Mouse (Mus musculus): ENCODE measurements around the gene Spaca3. TPM values are rescaled to one million over a fixed set of nuclear protein-coding genes. Genes with fewer than 3 reads are reported as not detected.

Spaca3 gene
- polyA plus RNA-seq, 1 experiment from 2014 or later = not detected

DNA sequence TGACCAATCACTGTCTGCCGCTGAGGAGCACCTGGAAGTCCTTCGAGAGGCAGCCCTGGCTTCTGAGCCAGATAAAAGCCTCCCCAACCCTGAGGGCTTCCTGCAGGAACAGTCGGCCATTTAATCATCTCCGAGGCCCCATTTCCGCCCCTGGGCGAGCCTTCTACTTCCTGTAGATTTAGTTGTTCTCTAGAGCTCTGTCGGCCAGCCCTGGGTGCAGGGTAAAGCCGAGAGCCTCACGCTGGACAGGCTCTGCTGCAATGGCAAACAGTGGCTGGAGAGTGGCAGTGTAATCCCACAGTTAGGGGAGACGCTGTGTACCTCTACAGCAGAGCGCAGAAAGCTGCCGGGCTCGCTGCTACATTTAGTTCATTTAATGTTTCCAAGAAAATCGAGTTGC, 36.9 kb upstream of the Spaca3 start:
- ATAC-seq (ENCODE audit: insufficient number of reproducible peaks, insufficient read depth, low FRiP score, low read depth) = 0 out of 2 replicates have a peak, but pooled peaks have one; percentile 34
- WGBS = 57% methylated on average over 14 of the region's 14 CpGs
- Histone ChIP-seq H3K4me2 (replicated peaks; ENCODE audit: low read depth, low read length) (no peak overlapping the region), H3K36me3 (ENCODE audit: control insufficient read depth, insufficient read depth, low read length) (peaks cover 22% of the 10 kb centered on the region; the same call in 1 of the 2 replicates), H3K9me3 (ENCODE audit: control insufficient read depth, low read depth, low read length) (no peaks in the 10 kb centered on the region), H3K27me3 (ENCODE audit: control insufficient read depth, insufficient read depth, low read length) (no peaks in the 10 kb centered on the region), H3K4me1 (ENCODE audit: control insufficient read depth, insufficient read depth, low read length) (peaks cover 4% of the 10 kb centered on the region; the same call in 1 of the 2 replicates), H3K9ac (replicated peaks; ENCODE audit: low read depth, low read length) (no peak overlapping the region), H3K4me3 (ENCODE audit: low read depth, low read length) (no peak overlapping the region), H3K27ac (ENCODE audit: low read length) (no peak overlapping the region; the same call in 1 of the 2 replicates)

DNA sequence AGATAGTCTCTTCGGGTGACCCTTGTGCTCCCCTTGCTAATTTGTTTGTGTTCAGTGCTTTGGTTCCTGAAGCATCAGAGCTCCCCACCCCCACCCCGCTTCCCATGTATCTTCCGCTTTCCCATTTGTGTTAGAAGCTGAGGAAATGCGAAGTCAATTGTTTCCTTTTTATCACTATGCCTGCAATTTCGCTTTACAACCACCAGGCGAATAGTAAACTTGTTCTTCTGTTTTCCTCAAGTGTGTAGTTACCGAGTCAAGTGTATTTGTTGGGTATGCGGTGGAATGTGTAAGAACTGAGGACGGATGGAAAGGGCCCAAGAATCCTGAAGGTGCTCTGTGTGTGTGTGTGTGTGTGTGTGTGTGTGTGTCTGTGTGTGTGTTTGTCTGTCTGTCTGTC, 36.4 kb upstream of the Spaca3 start:
- no peak for ATAC-seq (ENCODE audit: insufficient number of reproducible peaks, insufficient read depth, low FRiP score, low read depth)
- Histone ChIP-seq H3K36me3 (ENCODE audit: control insufficient read depth, insufficient read depth, low read length) (peaks cover 17% of the 10 kb centered on the region; the same call in 1 of the 2 replicates), H3K9ac (replicated peaks; ENCODE audit: low read depth, low read length) (no peak overlapping the region), H3K9me3 (ENCODE audit: control insufficient read depth, low read depth, low read length) (no peaks in the 10 kb centered on the region), H3K27me3 (ENCODE audit: control insufficient read depth, insufficient read depth, low read length) (no peaks in the 10 kb centered on the region), H3K4me1 (ENCODE audit: control insufficient read depth, insufficient read depth, low read length) (peaks cover 4% of the 10 kb centered on the region; the same call in 1 of the 2 replicates), H3K4me3 (ENCODE audit: low read depth, low read length) (no peak overlapping the region), H3K4me2 (replicated peaks; ENCODE audit: low read depth, low read length) (no peak overlapping the region), H3K27ac (ENCODE audit: low read length) (no peak overlapping the region)
- WGBS = 83% methylated on average over 9 of the region's 9 CpGs

DNA sequence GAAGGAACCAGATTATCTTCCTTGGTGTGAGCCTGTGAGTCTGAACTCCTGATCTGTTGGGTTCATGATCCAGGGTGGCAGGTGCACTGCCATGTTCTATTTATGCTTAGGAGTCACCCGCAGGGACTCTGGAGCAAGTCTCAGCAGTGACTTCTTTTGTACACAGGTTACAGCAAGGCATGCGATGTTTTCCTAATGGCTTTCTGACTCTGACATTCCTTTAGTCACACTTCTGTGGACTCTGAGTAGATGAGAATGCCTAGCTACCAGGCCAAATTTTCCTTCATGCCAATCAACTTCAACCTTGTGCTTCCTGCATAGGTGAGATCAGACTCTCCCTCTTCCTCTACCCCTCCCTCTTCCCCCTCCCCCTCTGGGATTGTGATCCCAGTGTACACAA, 22.8 kb upstream of the Spaca3 start:
- 70% methylated on average over 2 of the region's 2 CpGs for WGBS
- Histone ChIP-seq H3K4me2 (replicated peaks; ENCODE audit: low read depth, low read length) (no peak overlapping the region), H3K27ac (ENCODE audit: low read length) (no peak overlapping the region), H3K9me3 (ENCODE audit: control insufficient read depth, low read depth, low read length) (no peaks in the 10 kb centered on the region), H3K4me3 (ENCODE audit: low read depth, low read length) (no peak overlapping the region), H3K36me3 (ENCODE audit: control insufficient read depth, insufficient read depth, low read length) (no peaks in the 10 kb centered on the region), H3K27me3 (ENCODE audit: control insufficient read depth, insufficient read depth, low read length) (no peaks in the 10 kb centered on the region), H3K4me1 (ENCODE audit: control insufficient read depth, insufficient read depth, low read length) (no peaks in the 10 kb centered on the region), H3K9ac (replicated peaks; ENCODE audit: low read depth, low read length) (no peak overlapping the region)
- no peak for ATAC-seq (ENCODE audit: insufficient number of reproducible peaks, insufficient read depth, low FRiP score, low read depth)

- no peak overlapping the region for H3K4me3 ChIP-seq (ENCODE audit: low read depth, low read length)
- no peaks in the 10 kb centered on the region for H3K4me1 ChIP-seq (ENCODE audit: control insufficient read depth, insufficient read depth, low read length)
- no peaks in the 10 kb centered on the region for H3K36me3 ChIP-seq (ENCODE audit: control insufficient read depth, insufficient read depth, low read length)
- H3K27me3 ChIP-seq (ENCODE audit: control insufficient read depth, insufficient read depth, low read length) = no peaks in the 10 kb centered on the region
- 57% methylated on average over 4 of the region's 4 CpGs for WGBS
- H3K9me3 ChIP-seq (ENCODE audit: control insufficient read depth, low read depth, low read length) = no peaks in the 10 kb centered on the region
- ATAC-seq (ENCODE audit: insufficient number of reproducible peaks, insufficient read depth, low FRiP score, low read depth) = no peak
- no peak overlapping the region for H3K9ac ChIP-seq (replicated peaks; ENCODE audit: low read depth, low read length)
- no peak overlapping the region for H3K27ac ChIP-seq (ENCODE audit: low read length)
- no peak overlapping the region for H3K4me2 ChIP-seq (replicated peaks; ENCODE audit: low read depth, low read length)
Observed at GRCm38 (mm10) chr11:80835841-80836240, 22.3 kb upstream of the Spaca3 start.

DNA sequence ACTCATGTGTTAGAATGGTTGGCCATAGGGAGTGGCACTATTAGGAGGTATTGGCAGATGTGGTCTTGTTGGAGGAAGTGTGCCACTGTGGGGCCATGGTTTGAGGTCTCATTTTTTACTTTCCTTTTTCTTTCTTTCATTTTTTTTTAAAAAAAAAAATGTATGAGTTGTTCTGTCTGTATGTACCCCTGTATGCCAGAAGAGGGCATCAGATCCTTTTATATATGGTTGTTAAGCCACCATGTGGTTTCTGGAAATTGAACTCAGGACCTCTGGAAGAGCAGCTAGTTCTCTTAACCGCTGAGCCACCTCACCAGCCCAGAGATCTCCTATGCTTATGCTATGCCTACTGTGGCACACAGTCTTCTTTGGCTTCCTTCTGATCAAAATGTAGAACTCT, 19.4 kb upstream of the Spaca3 start:
- Histone ChIP-seq H3K4me3 (ENCODE audit: low read depth, low read length) (no peak overlapping the region), H3K36me3 (ENCODE audit: control insufficient read depth, insufficient read depth, low read length) (no peaks in the 10 kb centered on the region), H3K9ac (replicated peaks; ENCODE audit: low read depth, low read length) (no peak overlapping the region), H3K27me3 (ENCODE audit: control insufficient read depth, insufficient read depth, low read length) (no peaks in the 10 kb centered on the region), H3K27ac (ENCODE audit: low read length) (no peak overlapping the region), H3K9me3 (ENCODE audit: control insufficient read depth, low read depth, low read length) (no peaks in the 10 kb centered on the region), H3K4me1 (ENCODE audit: control insufficient read depth, insufficient read depth, low read length) (no peaks in the 10 kb centered on the region), H3K4me2 (replicated peaks; ENCODE audit: low read depth, low read length) (no peak overlapping the region)
- ATAC-seq (ENCODE audit: insufficient number of reproducible peaks, insufficient read depth, low FRiP score, low read depth) = no peak
- 84% methylated on average over 1 of the region's 1 CpGs for WGBS

DNA sequence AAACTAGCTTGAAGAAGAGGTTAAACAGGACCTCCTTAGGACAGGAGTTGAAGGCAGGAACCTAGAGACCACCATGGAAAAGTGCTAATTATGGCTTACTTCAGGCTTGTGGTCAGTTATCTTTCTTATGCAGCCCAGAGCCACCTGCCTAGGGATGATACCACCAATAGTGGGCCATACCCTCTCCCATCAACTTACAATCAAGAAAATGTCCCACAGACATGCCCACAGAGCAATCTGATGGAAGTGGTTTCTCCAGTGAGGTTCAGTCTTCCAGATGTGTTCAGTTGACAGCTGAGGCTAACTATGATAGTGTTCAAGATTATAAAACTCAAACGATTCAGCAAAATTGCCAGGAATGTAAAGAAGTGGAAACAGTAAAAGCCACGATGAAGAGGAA, 14.7 kb upstream of the Spaca3 start:
- no peak for ATAC-seq (ENCODE audit: insufficient number of reproducible peaks, insufficient read depth, low FRiP score, low read depth)
- H3K27me3 ChIP-seq (ENCODE audit: control insufficient read depth, insufficient read depth, low read length) = no peaks in the 10 kb centered on the region
- H3K4me1 ChIP-seq (ENCODE audit: control insufficient read depth, insufficient read depth, low read length) = no peaks in the 10 kb centered on the region
- 73% methylated on average over 2 of the region's 2 CpGs for WGBS
- no peak overlapping the region for H3K27ac ChIP-seq (ENCODE audit: low read length)
- H3K36me3 ChIP-seq (ENCODE audit: control insufficient read depth, insufficient read depth, low read length) = no peaks in the 10 kb centered on the region
- H3K9me3 ChIP-seq (ENCODE audit: control insufficient read depth, low read depth, low read length) = no peaks in the 10 kb centered on the region
- no peak overlapping the region for H3K9ac ChIP-seq (replicated peaks; ENCODE audit: low read depth, low read length)
- no peak overlapping the region for H3K4me2 ChIP-seq (replicated peaks; ENCODE audit: low read depth, low read length)
- no peak overlapping the region for H3K4me3 ChIP-seq (ENCODE audit: low read depth, low read length)

- no peak for ATAC-seq (ENCODE audit: insufficient number of reproducible peaks, insufficient read depth, low FRiP score, low read depth)
- Histone ChIP-seq H3K36me3 (ENCODE audit: control insufficient read depth, insufficient read depth, low read length) (no peaks in the 10 kb centered on the region), H3K27ac (ENCODE audit: low read length) (no peak overlapping the region), H3K9ac (replicated peaks; ENCODE audit: low read depth, low read length) (no peak overlapping the region), H3K4me1 (ENCODE audit: control insufficient read depth, insufficient read depth, low read length) (no peaks in the 10 kb centered on the region), H3K4me3 (ENCODE audit: low read depth, low read length) (no peak overlapping the region), H3K9me3 (ENCODE audit: control insufficient read depth, low read depth, low read length) (no peaks in the 10 kb centered on the region), H3K27me3 (ENCODE audit: control insufficient read depth, insufficient read depth, low read length) (no peaks in the 10 kb centered on the region), H3K4me2 (replicated peaks; ENCODE audit: low read depth, low read length) (no peak overlapping the region)
- 41% methylated on average over 7 of the region's 7 CpGs for WGBS
Observed at GRCm38 (mm10) chr11:80845486-80845885, 12.7 kb upstream of the Spaca3 start.

DNA sequence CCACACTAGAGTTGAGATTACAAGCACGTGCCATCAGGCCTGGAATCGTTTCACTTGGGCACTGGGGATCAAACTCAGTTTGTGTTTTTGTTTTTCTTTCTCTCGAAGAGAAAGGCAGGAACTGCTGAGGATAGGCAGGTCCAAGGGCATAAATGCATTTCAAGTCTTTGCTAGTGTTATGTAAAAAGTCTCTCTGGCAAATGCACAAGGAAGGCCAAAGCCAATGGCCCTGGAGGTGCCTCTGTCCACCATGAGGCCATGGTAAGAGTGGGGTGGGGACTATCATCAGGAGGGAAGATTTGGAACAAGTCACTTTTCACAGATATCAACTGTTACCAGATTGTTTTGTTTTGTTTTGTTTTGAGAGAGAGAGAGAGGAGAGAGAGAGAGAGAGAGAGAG, 12.1 kb upstream of the Spaca3 start:
- Histone ChIP-seq H3K27me3 (ENCODE audit: control insufficient read depth, insufficient read depth, low read length) (no peaks in the 10 kb centered on the region), H3K36me3 (ENCODE audit: control insufficient read depth, insufficient read depth, low read length) (no peaks in the 10 kb centered on the region), H3K4me1 (ENCODE audit: control insufficient read depth, insufficient read depth, low read length) (no peaks in the 10 kb centered on the region), H3K4me2 (replicated peaks; ENCODE audit: low read depth, low read length) (no peak overlapping the region), H3K9ac (replicated peaks; ENCODE audit: low read depth, low read length) (no peak overlapping the region), H3K27ac (ENCODE audit: low read length) (no peak overlapping the region), H3K4me3 (ENCODE audit: low read depth, low read length) (no peak overlapping the region), H3K9me3 (ENCODE audit: control insufficient read depth, low read depth, low read length) (no peaks in the 10 kb centered on the region)
- 36% methylated on average over 3 of the region's 3 CpGs for WGBS
- ATAC-seq (ENCODE audit: insufficient number of reproducible peaks, insufficient read depth, low FRiP score, low read depth) = no peak

- 48% methylated on average over 5 of the region's 5 CpGs for WGBS
- Histone ChIP-seq H3K9me3 (ENCODE audit: control insufficient read depth, low read depth, low read length) (no peaks in the 10 kb centered on the region), H3K36me3 (ENCODE audit: control insufficient read depth, insufficient read depth, low read length) (no peaks in the 10 kb centered on the region)
Observed at GRCm38 (mm10) chr11:80848131-80848530, 10.0 kb upstream of the Spaca3 start.

More at GRCm38 (mm10) chr11:80848131-80848530, 10.0 kb upstream of the Spaca3 start:
- no peaks in the 10 kb centered on the region for H3K4me1 ChIP-seq (ENCODE audit: control insufficient read depth, insufficient read depth, low read length)
- H3K4me2 ChIP-seq (replicated peaks; ENCODE audit: low read depth, low read length) = no peak overlapping the region
- no peak overlapping the region for H3K9ac ChIP-seq (replicated peaks; ENCODE audit: low read depth, low read length)
- H3K27ac ChIP-seq (ENCODE audit: low read length) = no peak overlapping the region
- H3K27me3 ChIP-seq (ENCODE audit: control insufficient read depth, insufficient read depth, low read length) = no peaks in the 10 kb centered on the region
- H3K4me3 ChIP-seq (ENCODE audit: low read depth, low read length) = no peak overlapping the region
- no peak for ATAC-seq (ENCODE audit: insufficient number of reproducible peaks, insufficient read depth, low FRiP score, low read depth)
